Mouse (Mus musculus) embryonic stem cell, embryonic (primary cell): Measurements from ENCODE around the gene Insm1.

Experiments used
- CTCF ChIA-PET, 4 experiments: fragments of 300-600 bp in 2 of 4; fragments of 350-600 bp in 2 of 4; sonication (Branson Sonifier 250); formaldehyde crosslinking; loops; one replicate each; lab custom pipeline; 2022; ENCODE audit warnings: inconsistent platforms in 2 of 4; lab: Charles Lee
- POLR2A ChIA-PET, 4 experiments: fragments of 300-600 bp in 2 of 4; fragments of 350-600 bp in 2 of 4; sonication (Branson Sonifier 250); formaldehyde crosslinking; loops; one replicate each; lab custom pipeline; 2022; ENCODE audit warnings: antibody characterized with exemption in 4 of 4, inconsistent platforms in 1 of 4; lab: Charles Lee

Insm1 gene

GRCm38 (mm10) chr2:146221929-146222278 is 183 bp downstream of the Insm1 start:
- ChIA-PET CTCF (interaction anchor here in 2 of 4 experiments (1.3 to 1.7 kb wide), 2 partner anchors 193 kb away, joined by 4 to 5 read pairs; no protein-coding TSS in a partner anchor), POLR2A (interaction anchor here in 1 of 4 experiments (1.9 kb wide), 1 partner anchor 160 kb away, joined by 5 read pairs; no protein-coding TSS in a partner anchor)

- ChIA-PET CTCF (interaction anchor here in 1 of 4 experiments (1.7 kb wide), 1 partner anchor 192 kb away, joined by 5 read pairs; no protein-coding TSS in a partner anchor), POLR2A (interaction anchor here in 1 of 4 experiments (1.8 to 1.9 kb wide), 2 partner anchors 8 to 160 kb away, joined by 5 read pairs; no protein-coding TSS in a partner anchor)
These were observed 806 bp downstream of the Insm1 start for GRCm38 (mm10) chr2:146222279-146223175.

DNA sequence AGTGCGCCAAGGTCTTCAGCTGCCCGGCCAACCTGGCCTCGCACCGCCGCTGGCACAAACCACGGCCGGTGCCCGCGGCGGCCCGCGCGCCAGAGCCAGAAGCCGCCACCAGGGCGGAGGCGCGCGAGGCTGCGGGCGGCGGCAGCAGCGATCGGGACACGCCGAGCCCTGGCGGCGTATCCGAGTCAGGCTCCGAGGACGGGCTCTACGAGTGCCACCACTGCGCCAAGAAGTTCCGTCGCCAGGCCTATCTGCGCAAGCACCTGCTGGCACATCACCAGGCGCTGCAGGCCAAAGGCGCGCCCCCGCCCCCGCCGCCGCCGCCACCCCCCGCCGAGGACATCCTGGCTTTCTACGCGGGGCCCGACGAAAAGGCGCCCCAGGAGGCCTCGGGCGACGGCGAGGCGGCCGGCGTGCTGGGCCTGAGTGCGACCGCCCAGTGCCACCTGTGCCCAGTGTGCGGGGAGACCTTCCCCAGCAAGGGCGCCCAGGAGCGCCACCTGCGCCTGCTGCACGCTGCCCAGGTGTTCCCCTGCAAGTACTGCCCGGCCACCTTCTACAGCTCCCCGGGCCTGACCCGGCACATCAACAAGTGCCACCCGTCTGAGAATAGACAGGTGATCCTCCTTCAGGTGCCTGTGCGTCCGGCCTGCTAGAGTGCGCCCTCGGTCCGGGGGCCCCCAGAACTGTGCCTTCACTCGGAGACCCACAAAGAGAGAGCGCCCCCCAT is 1.6 kb downstream of the Insm1 start:
- POLR2A ChIA-PET: interaction anchor here in 1 of 4 experiments (0.6 to 1.8 kb wide), 3 partner anchors 9 to 18 kb away, joined by 4 to 5 read pairs (median 4); no protein-coding TSS in a partner anchor
- CTCF ChIA-PET: no interaction called here

GRCm38 (mm10) chr2:146224141-146224540 is 2.4 kb downstream of the Insm1 start:
- CTCF ChIA-PET: interaction anchor here in 2 of 4 experiments (0.6 kb wide), 2 partner anchors 111 to 275 kb away, joined by 5 to 14 read pairs; no protein-coding TSS in a partner anchor
- POLR2A ChIA-PET: interaction anchor here in 2 of 4 experiments (0.6 to 1.8 kb wide), 5 partner anchors 10 to 276 kb away, joined by 4 to 5 read pairs (median 4); no protein-coding TSS in a partner anchor

- POLR2A ChIA-PET: interaction anchor here in 1 of 4 experiments (0.7 kb wide), 1 partner anchor 62 kb away, joined by 3 read pairs; no protein-coding TSS in a partner anchor
- CTCF ChIA-PET: interaction anchor here in 2 of 4 experiments (0.6 to 1.4 kb wide), 2 partner anchors 9 to 606 kb away, joined by 3 to 6 read pairs; no protein-coding TSS in a partner anchor
These were observed 4.1 kb downstream of the Insm1 start for GRCm38 (mm10) chr2:146225818-146226217.

- POLR2A ChIA-PET: interaction anchor here in 2 of 4 experiments (0.5 to 1.0 kb wide), 3 partner anchors 73 to 786 kb away, joined by 3 read pairs; partner anchors contain the start of gene Xrn2 (in 1 of the 2)
- CTCF ChIA-PET: interaction anchor here in 2 of 4 experiments (0.7 to 1.4 kb wide), 3 partner anchors 10 to 188 kb away, joined by 3 to 6 read pairs (median 3); no protein-coding TSS in a partner anchor
These were observed 4.8 kb downstream of the Insm1 start for GRCm38 (mm10) chr2:146226484-146226883.

DNA sequence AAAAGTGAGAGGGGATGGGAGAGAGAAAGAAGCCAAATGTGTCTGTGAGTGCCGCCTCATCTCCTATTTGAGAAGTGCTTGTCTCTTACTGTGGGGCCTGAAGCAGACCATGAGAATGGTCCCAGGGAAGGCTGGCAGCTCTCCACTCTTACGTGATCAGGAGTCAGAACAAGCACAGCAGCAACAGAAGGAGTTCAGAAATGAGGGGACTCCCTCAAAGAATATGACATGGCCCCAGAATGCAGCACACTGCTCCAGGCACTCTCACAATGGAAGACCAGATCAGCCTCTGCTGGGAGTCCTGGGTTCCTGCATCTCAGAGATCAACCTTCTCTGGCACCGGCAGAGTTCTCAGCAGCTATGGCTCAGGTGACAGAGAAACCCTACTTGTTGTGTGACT is 5.9 kb downstream of the Insm1 start:
- CTCF ChIA-PET: no interaction called here
- POLR2A ChIA-PET: no interaction called here

DNA sequence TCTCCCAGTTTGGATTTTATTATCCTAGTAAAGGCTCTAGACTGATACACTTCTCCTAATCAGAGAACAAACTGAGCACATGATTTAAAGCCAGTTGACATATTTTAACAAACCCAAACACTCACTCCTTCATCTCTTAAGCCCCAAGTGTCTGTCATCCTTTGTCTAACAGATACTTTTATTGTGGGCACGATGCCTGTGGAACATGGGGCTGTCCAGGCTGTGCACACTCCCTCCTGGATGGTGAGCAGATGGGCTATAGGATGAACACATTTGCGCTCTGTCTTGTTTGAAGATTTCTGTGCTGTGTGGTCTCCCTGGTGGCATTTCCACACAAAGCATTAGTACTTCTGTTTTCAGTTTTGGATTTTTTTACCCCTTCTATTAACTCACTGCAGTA is 6.7 kb downstream of the Insm1 start:
- ChIA-PET CTCF (no interaction called here), POLR2A (no interaction called here)

DNA sequence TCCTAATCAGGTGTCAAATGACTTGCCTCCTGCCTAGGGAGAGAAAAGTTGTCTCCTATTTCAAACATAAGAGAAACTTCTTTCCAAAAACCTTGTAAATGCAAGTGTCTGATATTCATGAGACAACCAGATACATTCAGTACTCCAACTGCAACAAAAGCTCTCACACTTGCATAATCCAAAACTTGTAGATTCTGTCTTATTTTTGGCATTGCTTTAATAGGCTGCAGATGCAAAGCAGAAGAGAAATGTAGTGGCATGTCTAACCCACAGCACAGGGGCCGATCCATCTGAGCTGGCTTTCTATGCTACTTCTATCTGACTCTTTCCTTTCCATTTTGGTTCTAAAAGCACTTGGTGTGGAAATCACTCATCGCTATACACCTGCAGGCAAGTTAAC is 9.8 kb downstream of the Insm1 start:
- ChIA-PET CTCF (no interaction called here), POLR2A (no interaction called here)

DNA sequence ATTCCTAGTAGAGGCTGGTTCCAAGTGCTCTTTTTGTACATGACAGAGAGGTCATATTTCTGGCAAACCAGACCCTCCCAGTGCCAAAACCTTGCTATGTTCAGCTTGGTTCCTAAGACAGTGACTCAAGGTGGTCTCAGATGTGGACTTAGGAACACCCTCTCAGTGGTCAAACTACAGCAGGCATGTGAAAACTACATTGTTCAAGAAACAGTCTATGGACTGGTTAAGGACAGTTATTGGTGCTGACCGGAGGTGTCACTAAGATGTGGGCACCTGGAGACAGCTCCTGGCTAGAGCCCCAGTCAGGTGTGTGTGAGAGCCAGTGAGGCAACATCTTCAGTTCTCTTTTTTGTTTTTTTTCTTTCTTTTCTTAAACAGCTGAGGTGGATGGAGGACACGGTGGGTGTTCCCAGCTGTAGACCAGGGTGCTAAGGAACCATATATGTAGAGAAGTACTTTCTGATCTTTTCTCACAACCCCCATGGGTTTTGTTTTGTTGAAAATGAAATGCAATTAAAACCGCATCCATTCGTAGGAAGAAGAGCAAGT is 17.6 kb downstream of the Insm1 start:
- CTCF ChIA-PET: interaction anchor here in 1 of 4 experiments (0.6 kb wide), 1 partner anchor 191 kb away, joined by 3 read pairs; no protein-coding TSS in a partner anchor

DNA sequence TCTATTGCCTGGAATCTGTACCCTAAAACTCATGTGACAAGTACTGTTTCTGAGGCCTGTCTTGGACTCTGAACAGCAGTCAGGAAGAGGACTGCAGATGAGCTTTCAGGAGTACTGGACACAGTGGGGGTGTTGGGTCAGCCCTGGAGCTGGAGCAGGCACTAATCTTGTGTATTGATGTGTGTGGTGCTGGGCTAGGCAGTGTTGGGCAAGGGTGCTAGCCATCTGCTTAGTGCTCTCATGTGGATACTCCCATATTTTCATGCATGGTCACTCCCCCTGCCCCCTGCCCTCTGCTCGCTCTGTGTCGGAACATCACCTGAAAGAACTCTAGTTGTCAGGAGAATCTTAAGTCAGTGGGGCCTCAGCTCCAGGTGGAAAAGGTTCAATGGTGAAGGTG is 22.3 kb downstream of the Insm1 start:
- POLR2A ChIA-PET: no interaction called here
- CTCF ChIA-PET: no interaction called here

More for the DNA sequence above, 17.6 kb downstream of the Insm1 start:
- POLR2A ChIA-PET: no interaction called here

- POLR2A ChIA-PET: no interaction called here
- CTCF ChIA-PET: no interaction called here
These were observed 23.7 kb downstream of the Insm1 start for GRCm38 (mm10) chr2:146245401-146245800.

DNA sequence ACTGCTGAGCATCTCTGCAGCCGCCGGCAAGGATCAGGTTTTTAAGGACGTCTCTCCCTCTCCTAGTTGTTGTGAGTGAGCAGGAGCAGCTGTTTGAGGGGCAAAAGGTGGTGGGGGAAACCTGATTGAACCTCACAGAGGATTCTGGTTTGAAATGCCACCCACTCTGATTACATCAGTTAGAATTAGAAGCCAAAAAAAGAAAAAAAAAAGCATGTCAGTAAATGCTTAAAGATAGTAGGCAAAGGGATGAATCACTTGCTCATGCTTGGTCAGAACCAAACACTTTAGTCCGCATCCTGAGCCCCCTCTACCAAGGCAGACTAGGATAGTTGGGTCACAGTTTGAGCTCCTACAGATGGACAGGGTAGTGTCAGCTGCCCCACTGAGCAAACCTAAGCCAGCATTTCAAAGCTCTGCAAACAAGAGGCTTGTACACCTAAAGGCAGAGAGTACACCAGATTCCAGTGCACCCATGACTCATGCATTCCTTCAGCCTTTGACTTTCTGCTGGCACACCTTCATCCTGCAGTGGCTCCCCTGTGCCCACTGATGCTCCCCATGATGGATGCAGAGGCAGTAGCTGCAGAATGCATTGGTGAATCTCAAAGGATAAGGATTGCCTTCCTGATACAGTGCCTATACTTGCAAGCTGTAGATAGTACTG is 24.8 kb downstream of the Insm1 start:
- ChIA-PET POLR2A (interaction anchor here in 1 of 4 experiments (0.7 kb wide), 1 partner anchor 53 kb away, joined by 3 read pairs; no protein-coding TSS in a partner anchor), CTCF (interaction anchor here in 1 of 4 experiments (1.0 to 1.7 kb wide), 2 partner anchors 20 to 168 kb away, joined by 3 to 4 read pairs; no protein-coding TSS in a partner anchor)

DNA sequence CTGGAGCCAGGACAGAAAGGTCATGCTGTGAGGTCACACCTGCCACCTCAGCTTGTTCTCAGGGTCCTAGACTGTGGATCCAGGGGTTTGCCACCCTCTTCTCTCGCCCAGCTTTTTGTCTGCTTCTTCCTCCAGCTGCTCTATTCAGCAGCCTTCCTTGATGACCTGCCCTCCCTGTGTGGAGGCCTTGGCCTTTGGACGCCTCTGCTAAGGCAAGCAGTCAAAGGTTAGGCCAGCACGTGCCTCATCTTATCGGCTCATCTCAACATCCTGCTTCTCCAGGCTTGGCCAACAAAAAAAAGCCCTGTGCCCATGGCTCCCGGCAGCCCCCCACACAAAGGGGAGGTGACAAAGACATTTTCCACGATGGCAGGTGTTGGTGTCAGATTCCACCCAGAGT is 25.9 kb downstream of the Insm1 start:
- POLR2A ChIA-PET: interaction anchor here in 1 of 4 experiments (0.6 kb wide), 1 partner anchor 55 kb away, joined by 3 read pairs; no protein-coding TSS in a partner anchor

DNA sequence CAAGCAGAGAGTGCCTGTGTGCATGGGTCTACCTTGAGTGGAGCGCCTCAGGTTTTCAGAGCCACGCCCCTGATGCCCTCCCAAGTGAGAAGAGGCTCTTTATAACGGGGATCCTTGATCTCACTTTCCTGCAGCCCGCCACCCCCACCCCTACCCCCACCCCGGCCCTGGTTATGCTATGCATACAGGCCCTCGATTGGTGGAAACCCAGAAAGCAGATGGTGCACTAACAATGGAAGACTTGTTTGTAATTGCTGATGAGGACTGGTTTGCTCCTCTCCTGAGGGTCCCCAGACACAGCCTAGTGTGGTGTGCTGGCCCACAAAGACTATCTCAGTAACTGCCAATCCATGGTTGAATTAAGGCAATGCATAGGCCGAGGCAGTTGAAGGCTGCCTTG is 27.3 kb downstream of the Insm1 start:
- ChIA-PET CTCF (no interaction called here), POLR2A (interaction anchor here in 1 of 4 experiments (0.5 kb wide), 1 partner anchor 1125 kb away, joined by 5 read pairs; no protein-coding TSS in a partner anchor)

More for the DNA sequence above, 25.9 kb downstream of the Insm1 start:
- CTCF ChIA-PET: interaction anchor here in 1 of 4 experiments (1.0 to 1.7 kb wide), 2 partner anchors 21 to 167 kb away, joined by 3 to 4 read pairs; no protein-coding TSS in a partner anchor

DNA sequence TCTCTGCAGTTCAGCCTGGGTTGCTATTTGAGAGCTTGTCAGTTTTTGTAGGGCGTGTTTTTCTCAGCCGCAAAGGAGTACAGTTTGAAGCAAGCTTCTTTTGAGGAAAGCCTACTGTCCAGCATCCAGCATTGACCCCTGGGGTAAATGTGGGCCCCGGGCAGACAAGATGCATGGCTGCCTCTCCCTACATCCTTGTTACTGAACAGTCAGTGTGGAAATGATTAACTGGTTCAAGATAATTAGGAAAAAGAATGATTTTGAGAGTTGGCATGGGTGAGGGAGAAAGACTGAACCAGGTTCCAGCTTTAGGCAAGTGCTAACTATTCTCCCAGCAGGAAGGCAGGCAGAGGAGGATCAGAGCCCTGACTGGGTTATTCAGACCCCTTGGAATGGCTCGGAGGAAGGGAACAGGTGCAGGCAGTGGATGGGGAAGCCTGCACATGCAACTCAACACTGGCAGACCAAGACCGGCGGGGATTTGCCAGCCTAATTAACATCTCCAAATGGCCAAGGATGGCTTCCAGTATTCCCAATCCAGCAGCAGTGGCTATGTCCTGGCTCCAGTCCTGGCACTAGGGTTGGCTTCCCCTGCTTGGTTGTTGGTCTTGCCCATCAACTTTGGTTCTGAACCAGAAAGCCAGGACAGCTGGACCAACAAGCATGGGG is 28.6 kb downstream of the Insm1 start:
- POLR2A ChIA-PET: no interaction called here
- CTCF ChIA-PET: interaction anchor here in 2 of 4 experiments (0.6 to 1.5 kb wide), 2 partner anchors 9 to 35 kb away, joined by 3 read pairs; no protein-coding TSS in a partner anchor

DNA sequence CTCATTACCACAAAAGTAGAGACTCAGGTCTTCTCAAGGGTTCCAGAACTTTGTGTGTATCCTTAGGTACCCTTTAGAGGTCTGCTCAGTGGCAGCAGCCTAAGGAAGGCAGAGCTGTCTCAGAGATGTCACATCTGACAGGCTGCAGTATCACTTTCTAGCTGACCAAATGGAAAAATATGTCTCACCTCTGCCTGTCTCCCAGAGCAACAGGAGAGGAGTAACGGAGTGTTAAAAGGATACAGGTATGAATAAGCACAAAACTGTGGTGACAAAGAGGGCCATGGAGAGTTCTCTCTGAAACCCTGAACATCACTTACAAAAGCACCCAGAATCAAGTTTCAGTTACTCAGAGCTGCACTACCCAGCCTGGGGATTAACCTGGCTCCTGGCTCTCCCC is 32.7 kb downstream of the Insm1 start:
- POLR2A ChIA-PET: interaction anchor here in 1 of 4 experiments (1.9 kb wide), 1 partner anchor 17 kb away, joined by 5 read pairs; no protein-coding TSS in a partner anchor
- CTCF ChIA-PET: no interaction called here
